Mouse (Mus musculus): ENCODE measurements at regions not wholly inside any gene's neighbourhood (a gene's known extent, or its start where the extent isn't known, plus 50 kb on each side); places are given as distances from the start of the nearest gene placed in this dataset.

DNA sequence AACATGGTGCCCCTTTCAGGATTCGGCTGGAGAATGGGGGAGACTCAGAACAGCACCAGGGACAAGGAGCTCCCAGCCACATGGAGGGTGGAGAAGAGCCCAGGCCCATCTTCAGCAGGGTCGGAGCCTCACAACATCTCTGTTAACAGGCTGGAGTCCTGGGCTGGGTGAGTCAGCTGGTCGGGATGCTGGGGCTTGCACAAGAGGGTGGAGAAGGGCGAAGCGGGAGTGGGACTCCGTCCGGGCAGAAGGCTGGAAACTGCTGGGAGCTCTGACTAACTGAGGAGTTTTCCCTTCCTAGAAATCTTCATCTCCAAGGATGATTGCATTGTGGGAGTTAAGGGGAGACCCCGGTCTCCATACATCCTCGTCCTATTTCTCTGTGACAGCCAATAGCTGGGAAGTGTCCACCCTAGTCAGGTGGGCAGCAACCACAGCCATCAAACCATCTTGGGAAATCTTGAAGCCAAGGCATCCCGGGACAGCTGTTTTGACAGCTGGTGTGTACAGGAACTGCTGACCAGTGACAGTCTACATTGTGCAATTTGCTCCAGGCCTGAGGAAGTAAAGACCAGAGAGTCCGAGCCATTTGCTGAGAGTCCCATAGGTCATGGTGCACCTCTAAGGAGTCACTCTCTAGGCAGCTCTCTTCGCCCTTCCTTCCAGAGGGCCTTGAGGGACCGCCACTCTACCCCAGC, 247.4 kb downstream of the Bcl11b start:
- DNase-seq (ENCODE audit: extremely low spot score in 1 of 2, low spot score in 1 of 2), result no peak

DNA sequence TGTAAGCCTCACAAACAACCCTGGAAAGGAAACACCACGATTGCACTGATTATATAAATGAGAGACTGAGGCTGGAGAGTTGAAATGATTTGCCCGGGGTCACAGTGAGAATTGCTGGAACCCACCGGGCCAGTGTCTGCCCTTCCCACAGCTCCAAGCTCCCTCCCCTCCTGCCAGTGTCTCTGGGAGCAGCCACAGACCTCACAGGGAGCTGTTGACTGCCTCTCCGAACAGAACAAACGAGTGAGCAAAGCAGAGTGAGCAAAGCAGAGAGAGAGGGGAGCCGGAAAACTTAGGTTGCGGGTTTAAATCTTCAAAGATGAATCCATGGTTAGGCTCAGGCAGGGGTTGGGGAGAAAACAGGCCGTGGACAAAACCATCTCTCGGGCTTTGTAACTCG, 246.2 kb downstream of the Bcl11b start:
- no peak for DNase-seq (ENCODE audit: extremely low spot score in 1 of 2, low spot score in 1 of 2)

DNA sequence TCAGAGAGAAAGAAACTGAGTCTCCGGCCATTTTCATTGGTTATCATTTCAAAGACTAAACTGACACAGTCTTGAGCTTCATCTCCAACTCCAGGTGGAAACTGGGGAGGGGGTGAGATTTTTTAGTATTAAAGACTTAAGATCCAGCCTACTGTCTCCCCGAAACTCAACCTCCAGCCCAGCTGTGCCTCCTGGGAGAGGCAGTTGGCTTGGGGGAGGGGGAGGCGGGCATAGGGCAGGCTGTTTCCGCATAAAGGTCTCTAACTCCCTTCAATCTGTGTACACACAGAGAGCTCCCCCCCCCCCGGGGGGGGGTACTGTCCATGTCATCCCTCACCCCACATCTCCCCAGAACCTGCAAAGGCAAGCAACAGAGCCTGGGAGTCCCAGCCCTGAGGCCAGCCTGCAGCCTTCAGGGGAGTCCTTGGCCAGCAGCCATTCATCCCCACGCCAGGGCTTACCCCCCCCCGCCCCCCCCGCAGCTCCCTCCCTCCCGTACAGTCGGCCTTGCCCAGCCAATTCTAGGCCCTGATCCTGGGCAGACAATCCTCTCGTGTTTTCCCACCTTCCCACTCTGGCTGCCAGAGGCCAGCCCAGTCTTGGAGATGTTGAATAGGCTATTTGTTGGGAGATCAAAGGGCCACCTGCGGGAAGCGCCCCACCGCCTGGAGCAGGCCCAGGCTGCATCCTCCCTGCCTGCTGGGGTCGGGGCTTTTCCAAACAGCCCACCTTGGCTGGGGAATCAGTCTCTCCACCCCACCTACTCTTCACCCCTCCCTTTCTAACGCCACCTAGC, 245.2 kb downstream of the Bcl11b start:
- no peak for DNase-seq (ENCODE audit: extremely low spot score in 1 of 2, low spot score in 1 of 2)

DNA sequence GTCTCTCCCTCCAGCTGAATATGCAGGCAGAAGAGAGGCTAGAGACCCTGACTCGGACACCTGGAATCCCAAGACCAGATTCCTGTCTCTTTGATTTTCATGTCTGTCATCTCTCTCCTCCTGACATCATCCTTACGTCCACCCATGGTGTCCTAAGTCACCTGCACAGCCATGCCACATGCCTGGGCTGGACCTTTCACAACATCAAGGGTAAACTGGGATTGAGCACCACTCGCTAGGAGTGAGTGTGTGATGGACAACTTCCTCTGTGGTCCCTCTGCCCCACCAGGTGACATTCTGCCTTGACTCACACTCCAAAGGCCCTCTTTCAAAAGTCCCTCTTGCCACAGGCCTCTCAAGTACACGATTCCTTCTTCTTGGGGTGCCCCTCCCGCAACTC, 244.1 kb downstream of the Bcl11b start:
- DNase-seq (ENCODE audit: extremely low spot score in 1 of 2, low spot score in 1 of 2), result no peak

DNA sequence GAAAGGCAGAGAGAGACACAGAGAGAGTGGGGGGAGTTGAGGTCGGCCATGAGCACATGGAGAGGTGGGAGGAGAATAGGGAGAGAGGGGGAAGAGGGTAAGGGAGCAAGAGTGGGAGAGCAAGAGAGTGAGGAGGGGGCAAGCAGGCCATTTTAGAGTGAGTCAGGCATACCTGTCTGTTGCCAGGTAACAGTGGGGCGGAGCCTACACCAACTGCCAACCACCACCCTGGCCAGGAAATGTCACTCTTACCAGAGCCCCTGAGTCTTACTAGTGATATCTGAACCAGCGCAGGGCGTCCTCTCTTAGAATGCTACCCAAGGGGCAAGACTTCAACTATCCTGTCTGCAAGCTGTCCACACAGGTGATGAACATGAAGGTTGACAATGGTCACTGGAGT, 243.5 kb downstream of the Bcl11b start:
- no peak for DNase-seq (ENCODE audit: extremely low spot score in 1 of 2, low spot score in 1 of 2)

DNA sequence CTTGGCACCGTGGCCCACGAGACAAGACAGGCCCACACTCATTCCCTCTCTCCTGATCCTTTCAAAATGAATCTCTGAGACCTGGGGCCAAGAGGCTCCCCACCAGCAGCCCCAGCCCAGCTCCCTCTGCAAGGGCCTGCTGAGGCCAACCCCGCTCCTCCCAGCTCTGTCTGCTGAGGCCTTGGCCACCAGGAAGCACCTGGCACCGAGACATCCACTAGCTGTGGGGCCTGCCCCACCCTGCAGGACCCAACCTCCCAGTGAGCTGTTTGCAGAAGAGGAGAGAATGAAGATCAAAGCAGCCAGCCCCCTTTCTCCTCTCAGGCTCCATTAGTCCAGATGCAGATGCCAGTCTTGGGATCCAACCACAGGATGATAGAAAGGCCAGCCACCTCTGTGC, 241.3 kb downstream of the Bcl11b start:
- DNase-seq (ENCODE audit: extremely low spot score in 1 of 2, low spot score in 1 of 2), result no peak

DNA sequence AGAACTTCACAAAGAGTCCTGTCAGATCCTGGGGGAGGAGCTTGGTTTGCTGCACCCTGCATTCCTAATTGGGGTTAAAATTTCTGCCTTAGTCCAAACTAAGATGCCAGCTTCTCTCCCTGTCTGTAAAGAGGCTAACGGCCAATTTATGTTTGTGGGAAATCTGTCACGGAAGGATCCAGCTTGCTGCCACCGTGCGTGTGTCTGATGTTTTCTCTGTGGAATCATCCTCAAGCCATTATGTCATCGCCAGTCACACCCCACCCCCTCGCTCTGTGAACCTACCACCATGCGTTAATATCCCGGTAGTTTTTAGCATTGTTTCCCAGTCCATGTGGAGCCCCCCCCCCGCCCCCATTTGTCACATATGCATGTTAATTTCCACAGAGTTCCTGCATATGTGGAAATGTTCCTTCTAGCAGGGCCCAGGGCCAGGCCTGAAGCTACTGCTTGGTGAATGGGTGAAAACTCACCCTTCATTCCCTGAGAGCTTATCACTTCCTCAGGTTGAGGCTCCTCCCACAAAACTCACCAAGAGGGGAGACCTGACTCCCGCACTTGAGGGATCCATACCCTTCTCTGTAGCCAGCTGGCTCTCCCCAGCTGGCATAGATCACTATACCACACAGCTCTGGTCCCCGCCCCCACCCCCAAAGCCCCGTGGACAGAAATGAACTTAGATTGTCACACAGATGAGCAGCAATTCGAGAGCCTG, 233.4 kb downstream of the Bcl11b start:
- no peak for DNase-seq (ENCODE audit: extremely low spot score in 1 of 2, low spot score in 1 of 2)

DNA sequence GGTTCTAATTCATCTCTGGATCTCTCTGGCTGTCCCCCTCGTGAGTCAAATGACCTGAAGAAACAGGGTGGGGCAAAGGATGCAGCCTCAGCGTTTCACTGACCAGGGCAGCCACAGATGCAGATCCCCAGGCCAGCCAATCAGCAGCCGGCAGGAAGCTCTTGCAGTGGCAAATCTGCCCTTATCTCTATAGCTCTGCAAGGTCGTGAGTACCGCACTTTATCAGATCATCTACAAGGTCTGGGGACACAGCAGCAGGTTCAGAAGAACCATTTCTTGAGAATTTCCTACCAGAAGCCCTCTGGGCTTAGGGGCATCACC, 232.9 kb downstream of the Bcl11b start:
- no peak for DNase-seq (ENCODE audit: extremely low spot score in 1 of 2, low spot score in 1 of 2)

DNA sequence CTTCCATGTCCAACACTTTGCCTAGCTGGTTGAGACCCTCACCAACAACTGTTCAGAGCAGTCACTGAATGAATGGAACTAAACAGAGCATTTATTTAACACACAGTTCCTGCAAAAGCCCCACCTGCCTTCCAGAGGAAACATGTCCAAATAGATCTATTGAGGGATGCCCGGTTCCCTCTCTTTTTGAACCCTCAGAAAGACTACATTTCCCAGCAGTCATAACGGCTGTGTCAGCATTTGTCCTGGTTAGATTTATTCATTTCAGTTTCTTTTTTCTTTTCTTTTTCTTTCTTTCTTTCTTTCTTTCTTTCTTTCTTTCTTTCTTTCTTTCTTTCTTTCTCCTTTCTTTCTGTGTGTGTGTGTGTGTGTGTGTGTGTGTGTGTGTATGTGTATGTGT, 232.1 kb downstream of the Bcl11b start:
- no peak for DNase-seq (ENCODE audit: extremely low spot score in 1 of 2, low spot score in 1 of 2)

DNA sequence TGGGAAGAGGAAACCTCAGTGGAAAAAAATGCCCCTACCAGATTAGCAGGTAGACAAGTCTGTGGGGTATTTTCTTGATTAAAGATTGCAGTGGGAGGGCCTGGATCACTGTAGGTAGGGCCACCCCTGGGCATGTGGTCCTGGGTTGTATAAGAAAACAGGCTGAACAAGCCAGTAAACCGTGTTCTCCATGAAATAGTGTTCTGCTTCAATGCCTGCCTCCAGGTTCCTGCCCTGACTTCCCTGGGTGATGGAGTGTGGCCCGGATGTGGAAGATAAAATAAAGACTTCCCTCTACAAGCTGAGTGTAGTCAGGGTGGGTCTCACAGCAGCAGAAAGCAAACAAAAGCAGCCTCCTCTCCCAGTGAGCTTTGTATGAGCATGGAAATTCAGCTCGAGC, 231.6 kb downstream of the Bcl11b start:
- DNase-seq (ENCODE audit: extremely low spot score in 1 of 2, low spot score in 1 of 2), result no peak

DNA sequence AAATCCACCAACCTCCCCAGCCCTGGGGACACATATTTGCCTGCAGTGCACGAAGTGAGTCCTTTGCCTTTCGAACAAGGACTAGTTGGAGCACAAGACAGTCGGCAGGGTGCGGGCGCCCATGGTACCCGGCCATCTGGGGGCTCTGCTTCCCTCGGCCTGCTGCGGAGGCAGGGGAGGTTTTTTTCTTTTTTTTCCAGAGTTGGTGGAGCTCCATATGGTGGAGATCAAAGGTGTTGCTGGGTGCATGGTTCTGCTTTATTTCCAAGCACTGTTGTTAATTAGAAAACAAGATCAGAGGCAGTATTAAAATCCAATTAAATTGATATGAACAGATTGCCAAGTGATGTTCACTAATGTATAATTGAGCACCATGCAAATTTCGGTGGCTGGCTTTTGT, 225.4 kb downstream of the Bcl11b start:
- DNase-seq (ENCODE audit: extremely low spot score in 1 of 2, low spot score in 1 of 2), result no peak

DNA sequence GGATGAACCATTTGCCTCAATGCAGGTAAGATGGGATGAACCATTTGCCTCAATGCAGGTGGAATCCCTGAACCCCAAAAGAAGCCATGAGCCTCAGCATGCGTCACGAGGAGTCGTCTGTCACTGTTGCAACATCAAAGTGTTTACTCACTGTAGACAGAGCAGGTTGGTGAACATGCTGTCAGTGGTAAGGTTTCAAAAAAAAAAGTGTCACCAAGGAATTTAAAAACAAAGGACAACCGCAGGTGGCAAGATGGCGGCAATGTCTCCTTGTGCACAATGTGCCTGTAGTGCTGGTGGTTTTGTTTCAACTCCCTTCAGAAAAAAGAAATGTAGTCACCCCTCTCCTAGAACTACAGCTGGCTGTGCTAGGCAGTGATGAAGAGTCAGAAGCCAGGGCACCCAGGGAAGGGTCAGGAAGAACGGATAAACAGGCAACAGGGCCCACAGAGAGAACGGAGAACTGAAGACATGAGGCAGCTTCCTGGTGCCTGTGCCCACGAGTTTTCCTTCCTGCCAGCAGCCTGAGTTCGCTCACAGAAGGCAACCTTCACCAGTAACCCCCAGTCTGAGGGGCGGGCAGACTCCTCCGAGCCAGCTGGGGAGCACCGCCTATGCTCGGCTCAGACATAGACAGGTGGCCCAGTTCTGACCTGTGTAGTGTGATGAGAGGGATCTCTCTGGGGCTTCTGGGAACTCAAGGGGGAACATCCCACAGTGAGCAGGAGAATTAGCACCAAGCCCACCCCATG, 223.9 kb downstream of the Bcl11b start:
- no peak for DNase-seq (ENCODE audit: extremely low spot score in 1 of 2, low spot score in 1 of 2)

DNA sequence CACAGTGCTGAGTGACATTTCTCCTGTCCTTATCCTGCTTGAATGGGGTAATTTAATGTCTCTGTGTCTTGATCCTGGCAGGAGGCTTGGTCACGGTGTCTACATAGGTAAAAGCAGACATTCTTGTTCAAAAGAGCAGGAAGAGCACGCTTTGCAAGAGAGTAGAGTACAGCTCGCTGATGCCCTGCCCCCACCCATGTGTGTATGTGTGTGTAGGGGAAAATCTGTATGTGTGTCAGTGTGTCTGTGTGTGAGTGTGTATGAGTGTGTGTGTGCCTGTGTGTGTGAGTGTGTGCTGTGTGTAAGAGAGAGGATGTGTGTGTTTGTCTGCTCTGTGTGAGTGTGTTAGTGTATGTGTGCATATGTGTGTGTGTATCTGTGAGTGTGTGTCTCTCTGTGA, 221.3 kb downstream of the Bcl11b start:
- no peak for DNase-seq (ENCODE audit: extremely low spot score in 1 of 2, low spot score in 1 of 2)

DNA sequence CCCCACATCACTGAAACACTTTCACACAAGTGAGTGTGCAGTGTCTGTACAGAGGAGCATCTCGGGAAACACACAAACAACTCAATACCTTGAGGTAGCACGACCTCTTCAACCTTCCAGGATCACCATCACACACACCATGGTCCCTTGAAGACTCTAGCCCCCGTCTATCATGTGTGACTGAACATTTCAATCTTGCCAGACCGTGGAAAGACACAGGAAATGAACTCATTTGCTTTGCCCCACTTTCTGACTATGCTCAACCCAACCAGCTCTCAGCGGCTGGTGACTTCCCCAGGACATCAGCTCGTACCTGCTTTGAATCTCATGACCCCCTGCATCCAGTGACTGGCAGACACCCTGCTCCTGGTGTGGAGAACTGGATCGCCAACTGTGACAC, 219.6 kb downstream of the Bcl11b start:
- DNase-seq (ENCODE audit: extremely low spot score in 1 of 2, low spot score in 1 of 2), result no peak

DNA sequence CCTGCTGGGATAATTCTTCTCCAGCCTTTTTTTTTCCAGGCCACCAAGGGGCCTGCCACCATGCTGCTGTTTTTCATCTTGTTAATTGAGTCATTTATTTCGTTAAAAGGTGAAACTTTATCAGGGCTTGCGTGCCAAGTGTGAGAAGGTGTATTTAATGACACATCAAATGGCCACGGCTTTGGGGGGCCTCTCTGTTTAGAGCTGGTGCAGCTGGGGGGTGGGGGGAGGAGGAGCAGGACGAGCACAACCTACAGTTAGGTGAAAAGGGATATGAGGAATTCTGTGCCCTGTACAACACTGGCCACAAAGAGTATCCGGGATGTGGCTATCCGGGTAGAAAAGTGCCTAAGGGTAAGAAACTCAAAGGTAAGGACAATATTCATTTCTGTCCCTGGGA, 213.6 kb downstream of the Bcl11b start:
- no peak for DNase-seq (ENCODE audit: extremely low spot score in 1 of 2, low spot score in 1 of 2)

DNA sequence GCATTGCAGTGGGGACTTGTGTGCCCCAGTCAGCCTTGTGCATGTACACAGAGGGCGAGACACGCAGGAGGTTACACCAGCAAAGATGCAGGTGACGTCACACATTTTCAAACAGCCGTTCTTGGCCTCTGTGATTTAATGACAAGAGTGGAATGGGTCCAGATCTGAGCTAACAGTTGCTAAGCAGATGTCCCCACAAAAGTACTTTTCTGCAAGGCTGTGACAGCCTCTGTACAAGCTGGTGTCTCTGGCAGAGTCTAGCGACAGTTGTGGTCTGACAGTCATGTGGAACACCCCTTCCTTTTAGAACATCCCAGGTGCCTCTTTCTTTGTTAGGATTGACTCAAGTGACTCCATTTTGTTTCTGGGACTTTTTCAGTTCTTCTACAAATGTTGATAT, 203.1 kb downstream of the Bcl11b start:
- no peak for DNase-seq (ENCODE audit: extremely low spot score in 1 of 2, low spot score in 1 of 2)

DNA sequence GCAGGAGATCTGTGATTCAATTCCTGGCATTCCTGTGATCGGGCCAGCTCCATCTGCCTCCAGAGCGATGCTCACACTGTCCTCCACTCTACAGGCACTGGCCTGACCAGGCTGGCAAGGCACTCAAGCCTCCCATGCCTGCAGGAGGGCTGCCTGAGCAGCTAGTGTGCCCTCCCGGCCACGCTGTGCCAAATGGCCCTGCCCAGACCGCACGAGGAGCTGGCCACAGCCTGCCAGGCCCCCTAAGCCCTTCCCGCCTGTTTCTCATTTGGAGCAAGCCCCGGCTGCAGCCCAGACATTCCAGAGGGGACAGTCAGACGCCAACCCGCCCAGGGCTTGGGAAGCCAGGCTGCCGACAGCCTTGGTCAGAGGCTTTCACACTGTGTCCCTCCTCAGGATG, 195.8 kb downstream of the Bcl11b start:
- no peak for DNase-seq (ENCODE audit: extremely low spot score in 1 of 2, low spot score in 1 of 2)

DNA sequence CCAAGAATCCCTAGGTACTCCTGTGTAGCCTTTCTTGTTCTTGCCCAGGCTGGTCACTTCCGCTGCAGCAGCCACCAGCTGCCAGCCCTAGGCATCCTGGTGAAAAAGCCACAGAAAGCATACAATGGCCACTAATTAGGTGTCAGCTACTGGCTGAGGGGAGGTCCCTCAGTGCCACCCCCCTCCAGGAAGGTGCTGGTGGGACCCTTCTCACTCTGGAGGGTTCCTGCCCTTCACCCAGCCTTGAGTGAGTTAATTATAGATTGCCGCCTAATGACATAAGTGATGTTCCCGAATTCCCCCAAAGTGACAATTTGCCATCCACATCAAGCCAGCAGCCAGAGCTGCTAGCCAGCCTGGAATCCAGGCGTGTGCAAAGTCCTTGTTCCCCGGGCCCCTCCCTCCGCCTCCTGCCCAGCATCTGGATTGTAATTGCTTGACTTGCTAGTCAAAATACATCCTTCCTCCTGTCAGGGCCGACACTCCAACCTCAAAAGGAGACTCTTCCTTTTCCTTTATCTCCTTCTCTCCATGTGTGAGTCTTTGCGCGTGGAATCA, 195.2 kb downstream of the Bcl11b start:
- DNase-seq (ENCODE audit: extremely low spot score in 1 of 2, low spot score in 1 of 2), result no peak

DNA sequence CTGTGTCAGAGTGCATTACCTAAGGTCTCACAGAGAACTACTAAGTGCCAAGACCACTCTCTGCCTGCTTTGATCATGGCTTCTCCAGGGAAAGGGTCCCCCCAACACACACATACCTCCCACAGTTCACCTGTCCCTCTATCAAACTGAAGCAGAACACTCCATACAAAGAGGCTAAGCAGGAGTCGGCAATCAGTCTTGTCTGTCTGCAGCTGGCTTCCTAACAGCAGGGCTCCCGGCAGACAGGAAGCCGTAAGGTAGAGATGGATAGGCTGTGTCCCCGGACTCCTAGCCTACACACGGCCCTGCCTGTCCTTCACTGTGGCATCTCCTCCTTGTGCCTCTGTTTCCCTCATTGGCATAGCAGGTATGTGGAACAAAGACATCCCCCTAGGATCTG, 192.2 kb downstream of the Bcl11b start:
- no peak for DNase-seq (ENCODE audit: extremely low spot score in 1 of 2, low spot score in 1 of 2)

DNA sequence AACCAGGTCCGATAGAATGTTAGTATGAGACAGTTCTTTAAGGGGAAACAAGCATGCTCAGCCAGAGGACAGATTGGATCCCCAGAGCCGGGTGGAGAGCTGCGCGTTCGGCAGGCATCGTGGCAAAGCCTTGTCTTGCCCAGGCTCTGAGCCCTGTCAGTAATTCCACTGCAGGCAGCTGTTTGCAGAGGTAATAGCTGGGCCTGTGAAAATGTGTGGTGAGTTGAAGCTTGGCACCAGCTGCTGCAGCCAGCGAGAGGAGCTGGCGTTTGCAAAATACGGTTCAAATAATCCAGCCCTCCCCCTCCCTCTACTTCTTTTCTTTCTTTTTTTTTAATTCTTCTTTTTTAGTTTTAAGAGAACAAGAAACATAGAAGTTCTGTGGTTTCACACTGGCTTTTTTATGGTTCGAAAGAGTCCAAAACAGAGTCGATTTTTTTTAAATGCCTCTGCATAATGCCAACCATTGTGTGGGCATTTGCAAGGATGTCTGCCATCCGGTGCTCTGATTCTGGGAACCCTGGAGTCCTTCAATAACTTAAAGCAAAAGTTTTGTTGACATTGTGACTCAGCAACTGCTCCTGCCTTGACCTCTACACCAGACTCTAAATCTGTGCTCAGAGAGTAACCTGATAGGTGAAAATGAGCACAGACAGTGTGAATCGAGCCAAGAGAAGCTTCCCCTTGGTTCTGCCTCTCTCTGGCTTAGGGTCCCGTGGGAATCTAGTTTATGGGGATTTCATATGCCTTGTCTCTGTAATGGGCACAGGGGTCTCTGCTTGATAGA, 190.7 kb downstream of the Bcl11b start:
- DNase-seq (ENCODE audit: extremely low spot score in 1 of 2, low spot score in 1 of 2), result no peak

Data from layer of hippocampus, postnatal 25 days (tissue).